Mouse (Mus musculus) thymus, adult 2 months (tissue): ENCODE results near the gene Frmpd3. TPM values are rescaled to one million over a fixed set of nuclear protein-coding genes. Genes with fewer than 3 reads are reported as not detected.
A peak's percentile ranks its signal among the peaks of the same experiment; 100 is the strongest.

ENCODE experiments used
- DNase-seq: peaks from one replicate; pipeline ENCODE4 v3.0.0; 2021
- H3K27ac ChIP-seq: fragments of 200-500 bp; 2 replicates; pipeline ENCODE4 v1.5.1; 2012; ENCODE audit warnings: low read length, control low read depth; ENCODE audit not compliant: control insufficient read depth, insufficient read depth
- H3K27me3 ChIP-seq: fragments of 200-500 bp; 2 replicates; pipeline ENCODE4 v1.6.1; 2012; ENCODE audit warnings: mild to moderate bottlenecking, low read length, moderate library complexity, mixed read lengths; ENCODE audit not compliant: control insufficient read depth, insufficient read depth
- H3K36me3 ChIP-seq: fragments of 200-500 bp; 2 replicates; pipeline ENCODE4 v1.6.1; 2012; ENCODE audit warnings: mild to moderate bottlenecking, low read length, moderate library complexity; ENCODE audit not compliant: control insufficient read depth, insufficient read depth
- H3K4me1 ChIP-seq: fragments of 200-500 bp; replicated peaks from 2 replicates; pipeline ENCODE4 v1.6.1; 2012; ENCODE audit warnings: low read length; ENCODE audit not compliant: control insufficient read depth, insufficient read depth
- H3K4me3 ChIP-seq: fragments of 200-500 bp; 2 replicates; pipeline ENCODE4 v1.5.1; 2012; ENCODE audit warnings: mild to moderate bottlenecking, low read length, control low read depth, moderate library complexity; ENCODE audit not compliant: control insufficient read depth, insufficient read depth
- CTCF ChIP-seq: fragments of 200-500 bp; IDR thresholded peaks from 2 replicates; pipeline ENCODE4 v1.5.1; 2012; ENCODE audit warnings: mild to moderate bottlenecking, control low read depth, low read length, moderate library complexity, borderline replicate concordance; ENCODE audit not compliant: control insufficient read depth, poor library complexity, insufficient read depth; ENCODE audit errors: extremely low read depth
- POLR2A ChIP-seq: fragments of 200-500 bp; IDR thresholded peaks from 2 replicates; pipeline ENCODE4 v1.6.1; 2012; ENCODE audit warnings: mild to moderate bottlenecking, low read length, control low read depth, moderate library complexity; ENCODE audit not compliant: control insufficient read depth, poor library complexity, insufficient read depth; ENCODE audit errors: extremely low read depth
- WGBS: fragments of 180-500 bp; shearing (Covaris S2); methylation state at CpG from one replicate; pipeline ENCODE4 v1.1.7; 2018; 5-methylcytosine and 5-hydroxymethylcytosine counted together
- polyA plus RNA-seq: library from polyadenylated mRNA; depleted of rRNA; stranded (reverse); fragments of >200 nt; gene quantifications from 2 replicates; pipeline ENCODE4 v1.2.3, GENCODE M21; 2012; rRNA removed

Gene Frmpd3
- polyA plus RNA-seq, 1 experiment: 0.09 TPM

- Histone ChIP-seq H3K4me1 (peaks cover 7% of the 10 kb centered on the region), H3K36me3 (no peaks in the 10 kb centered on the region), H3K27ac (no peak overlapping the region), H3K4me3 (no peak overlapping the region), H3K27me3 (no peaks in the 10 kb centered on the region)
- WGBS: 22% methylated on average over 13 of the region's 13 CpGs
- DNase-seq: no peak
- TF ChIP-seq CTCF (no peak), POLR2A (no peak)
Measured at GRCm38 (mm10) chrX:140445551-140445950, 103.5 kb downstream of the Frmpd3 start.

DNA sequence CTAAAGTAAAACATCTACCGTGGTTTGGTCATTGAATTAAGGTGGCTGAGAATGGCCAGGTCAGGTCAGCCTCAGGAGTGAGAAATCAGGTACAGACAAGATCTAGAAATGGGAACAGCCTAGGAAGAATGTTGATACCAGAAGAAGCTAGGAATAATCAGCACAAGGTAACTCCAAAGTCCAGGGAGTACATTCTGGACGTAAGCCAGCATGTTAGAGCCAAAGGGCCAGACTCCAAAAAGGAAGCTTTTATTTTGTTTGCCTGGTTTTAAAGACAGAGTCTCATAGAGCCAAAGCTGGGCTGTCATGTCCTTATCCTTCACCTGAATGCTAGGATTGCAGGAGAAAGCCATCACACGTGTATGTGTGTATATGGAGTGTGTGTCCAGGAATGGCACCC lies 108.0 kb downstream of the Frmpd3 start:
- no peak for TF ChIP-seq CTCF
- TF ChIP-seq POLR2A: no peak
- Histone ChIP-seq H3K4me3 (no peak overlapping the region), H3K4me1 (peaks cover 7% of the 10 kb centered on the region), H3K27me3 (no peaks in the 10 kb centered on the region), H3K36me3 (no peaks in the 10 kb centered on the region), H3K27ac (no peak overlapping the region)
- no peak for DNase-seq
- 88% methylated on average over 3 of the region's 3 CpGs for WGBS

DNA sequence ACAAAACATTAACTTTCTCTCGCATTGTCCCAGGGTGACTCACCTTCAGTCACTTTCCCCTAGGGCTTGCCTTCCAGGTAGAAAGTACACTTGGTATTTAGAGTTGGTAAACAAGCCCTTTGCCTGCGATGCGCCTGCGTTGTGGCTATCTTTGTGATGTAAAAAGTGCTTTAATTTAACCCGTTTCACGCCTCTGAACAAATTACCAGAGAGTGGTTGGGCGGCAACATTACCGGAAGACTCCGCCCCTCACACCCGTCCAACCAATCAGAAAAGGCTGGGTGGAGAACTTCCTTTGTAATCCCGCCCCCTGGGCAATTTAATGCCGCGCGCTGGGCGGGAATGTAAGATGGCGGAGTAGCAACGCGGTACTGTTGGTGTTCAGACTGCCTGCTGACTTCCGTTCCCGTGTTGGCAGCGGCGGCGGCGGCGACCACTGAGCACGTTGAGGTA lies 114.2 kb downstream of the Frmpd3 start, which contains the start of gene Prps1:
Gene Prps1 (plus strand): TSS at position 335 of the 453 bp plus-strand sequence.
- H3K27me3 ChIP-seq: no peaks in the 10 kb centered on the region
- no peak within 1 kb of the TSS for H3K27ac ChIP-seq
- no peaks in the 10 kb centered on the region for H3K4me1 ChIP-seq
- peak; percentile 87 for DNase-seq
- TF ChIP-seq POLR2A (peak; percentile 72), CTCF (no peak)
- no peaks in the 10 kb centered on the region for H3K36me3 ChIP-seq
- WGBS: 4% methylated on average over 26 of the region's 26 CpGs
- H3K4me3 ChIP-seq: peak within 1 kb of the TSS; percentile 90

GRCm38 (mm10) chrX:140456751-140457491 lies 114.9 kb downstream of the Frmpd3 start:
- Histone ChIP-seq H3K27me3 (no peaks in the 10 kb centered on the region), H3K27ac (no peak overlapping the region), H3K36me3 (no peaks in the 10 kb centered on the region), H3K4me3 (peak overlapping the region; percentile 90), H3K4me1 (no peaks in the 10 kb centered on the region)
- DNase-seq: peak; percentile 19
- no peak for TF ChIP-seq POLR2A
- TF ChIP-seq CTCF: no peak
- WGBS: 2% methylated on average over 39 of the region's 39 CpGs

GRCm38 (mm10) chrX:140457502-140457901 lies 115.4 kb downstream of the Frmpd3 start:
- Histone ChIP-seq H3K27ac (no peak overlapping the region), H3K36me3 (no peaks in the 10 kb centered on the region), H3K4me3 (no peak overlapping the region), H3K4me1 (no peaks in the 10 kb centered on the region), H3K27me3 (no peaks in the 10 kb centered on the region)
- 5% methylated on average over 12 of the region's 12 CpGs for WGBS
- TF ChIP-seq CTCF (no peak), POLR2A (no peak)
- no peak for DNase-seq

GRCm38 (mm10) chrX:140478231-140478630 lies 136.2 kb downstream of the Frmpd3 start:
- Histone ChIP-seq H3K4me3 (no peak overlapping the region), H3K36me3 (no peaks in the 10 kb centered on the region; the same call in 1 of the 2 replicates), H3K27ac (no peak overlapping the region), H3K4me1 (no peaks in the 10 kb centered on the region), H3K27me3 (no peaks in the 10 kb centered on the region)
- DNase-seq: no peak
- 96% methylated on average over 6 of the region's 6 CpGs for WGBS
- TF ChIP-seq POLR2A (no peak), CTCF (no peak)

DNA sequence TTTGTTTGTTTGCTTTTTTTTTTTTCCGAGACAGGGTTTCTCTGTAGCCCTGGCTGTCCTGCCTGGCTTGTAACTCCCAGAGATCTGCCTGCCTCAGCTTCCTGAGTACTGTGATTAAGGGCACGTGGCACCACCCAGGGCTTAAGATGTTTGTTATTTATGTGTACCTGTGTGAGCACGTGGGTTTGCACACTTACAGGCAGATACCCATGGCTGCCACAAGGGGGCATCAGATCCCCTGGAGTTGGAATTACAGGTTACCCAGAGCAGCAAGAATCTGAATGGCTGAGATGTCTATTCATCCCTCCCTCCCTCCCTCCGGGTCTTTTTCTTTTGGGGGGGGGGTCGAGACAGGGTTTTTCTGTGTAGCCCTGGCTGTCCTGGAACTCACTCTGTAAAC lies 137.1 kb downstream of the Frmpd3 start:
- TF ChIP-seq CTCF (no peak), POLR2A (no peak)

More for the DNA sequence above, 137.1 kb downstream of the Frmpd3 start:
- Histone ChIP-seq H3K4me1 (no peaks in the 10 kb centered on the region), H3K27me3 (no peaks in the 10 kb centered on the region), H3K27ac (no peak overlapping the region), H3K4me3 (no peak overlapping the region), H3K36me3 (no peaks in the 10 kb centered on the region; the same call in 1 of the 2 replicates)
- WGBS: 40% methylated on average over 5 of the region's 5 CpGs
- peak; percentile 52 for DNase-seq

Other genes starting within 250 kb of the Frmpd3 start
- gene Prps1, start 114.3 kb downstream of the Frmpd3 start, polyA plus RNA-seq: 20.8 and 21.2 TPM in 2 replicates